Mouse (Mus musculus) neural tube, embryonic 14.5 days (tissue): Measurements from ENCODE around the gene Ankrd52. TPM values are rescaled to one million over a fixed set of nuclear protein-coding genes. Genes with fewer than 3 reads are reported as not detected.
"Not testable (repeated sequence)": the region's sequence is repeated elsewhere in the genome, so short reads cannot be mapped to it uniquely, and the experiment has no call there.

Experiments
- ATAC-seq: fragments of 200-750 bp; cut with Nextera tagmentation; 2 replicates; pipeline ENCODE4 v1.8.0; 2017; ENCODE audit warnings: low read depth, mild to moderate bottlenecking, moderate TSS enrichment, moderate library complexity
- H3K27ac ChIP-seq: fragments of 300-500 bp; sonication (generic); 2 replicates; pipeline ENCODE4 v1.5.1; 2014; ENCODE audit warnings: low read depth, mild to moderate bottlenecking, control low read depth, low read length, moderate library complexity, mixed read lengths
- H3K27me3 ChIP-seq: fragments of 300-500 bp; sonication (generic); 2 replicates; pipeline ENCODE4 v1.6.1; 2014; ENCODE audit warnings: low read length; ENCODE audit not compliant: control insufficient read depth, insufficient read depth
- H3K36me3 ChIP-seq: fragments of 300-500 bp; sonication (generic); 2 replicates; pipeline ENCODE4 v1.6.1; 2014; ENCODE audit warnings: low read length, mixed read lengths; ENCODE audit not compliant: control insufficient read depth, insufficient read depth
- H3K4me1 ChIP-seq: fragments of 300-500 bp; sonication (generic); 2 replicates; pipeline ENCODE4 v1.6.1; 2014; ENCODE audit warnings: low read length; ENCODE audit not compliant: control insufficient read depth, insufficient read depth
- H3K4me2 ChIP-seq: fragments of 300-500 bp; sonication (generic); 2 replicates; pipeline ENCODE4 v1.6.1; 2014; ENCODE audit warnings: mild to moderate bottlenecking, low read depth, low read length, control low read depth
- H3K4me3 ChIP-seq: fragments of 300-500 bp; sonication (generic); 2 replicates; pipeline ENCODE4 v1.5.1; 2014; ENCODE audit warnings: low read depth, low read length, control low read depth, mixed read lengths
- H3K9ac ChIP-seq: fragments of 300-500 bp; sonication (generic); replicated peaks from 2 replicates; pipeline ENCODE4 v1.6.1; 2014; ENCODE audit warnings: low read depth, mild to moderate bottlenecking, control low read depth, low read length, mixed read lengths
- H3K9me3 ChIP-seq: fragments of 300-500 bp; sonication (generic); 2 replicates; pipeline ENCODE4 v1.6.1; 2016; ENCODE audit warnings: low read length; ENCODE audit not compliant: control insufficient read depth
- WGBS: fragments of 180-500 bp; shearing (Covaris S2); extraction: QIAGEN DNeasy Blood & Tissue Kit; methylation state at CpG from one replicate; pipeline ENCODE4 v1.1.7; 2014; 5-methylcytosine and 5-hydroxymethylcytosine counted together
- polyA plus RNA-seq: library from polyadenylated mRNA; unstranded; fragments of >200 nt; fragmentation: Nextera tagmentation; extraction: Ambion mirVana; gene quantifications from 2 replicates; pipeline ENCODE4 v1.2.1, GENCODE M21; 2014

The Ankrd52 gene
- 11.6 and 14.0 TPM in 2 replicates for polyA plus RNA-seq

GRCm38 (mm10) chr10:128376455-128377211 lies at the start of gene Ankrd52:
Ankrd52 (plus strand) TSS chr10:128377115.
- peak; percentile 90 for ATAC-seq
- H3K4me1 ChIP-seq = peaks cover 19% of the 10 kb centered on the region
- no peaks in the 10 kb centered on the region for H3K9me3 ChIP-seq
- peaks cover 25% of the 10 kb centered on the region for H3K36me3 ChIP-seq
- peak within 1 kb of the TSS; percentile 94 for H3K27ac ChIP-seq
- H3K4me2 ChIP-seq = peak within 1 kb of the TSS; percentile 77
- peak within 1 kb of the TSS; percentile 94 for H3K4me3 ChIP-seq
- no peaks in the 10 kb centered on the region; the same call in 1 of the 2 replicates for H3K27me3 ChIP-seq
- WGBS = 0% methylated on average over 44 of the region's 73 CpGs
- peak within 1 kb of the TSS; percentile 98 for H3K9ac ChIP-seq

GRCm38 (mm10) chr10:128327610-128328009 lies 49.3 kb upstream of the Ankrd52 start:
- Histone ChIP-seq H3K4me2 (no peak overlapping the region), H3K4me3 (no peak overlapping the region), H3K9ac (no peak overlapping the region), H3K4me1 (peaks cover 10% of the 10 kb centered on the region), H3K9me3 (no peaks in the 10 kb centered on the region), H3K27ac (no peak overlapping the region), H3K27me3 (no peaks in the 10 kb centered on the region), H3K36me3 (peaks cover 32% of the 10 kb centered on the region; the same call in 1 of the 2 replicates)
- ATAC-seq = no peak
- 87% methylated on average over 10 of the region's 10 CpGs for WGBS

- H3K4me2 ChIP-seq, ATAC-seq, H3K27ac ChIP-seq, H3K9ac ChIP-seq, H3K36me3 ChIP-seq, H3K27me3 ChIP-seq, H3K4me1 ChIP-seq, H3K4me3 ChIP-seq, H3K9me3 ChIP-seq: not testable (repeated sequence)
- WGBS = 84% methylated on average over 5 of the region's 6 CpGs
Measured at GRCm38 (mm10) chr10:128332358-128333249, 44.3 kb upstream of the Ankrd52 start.

- Histone ChIP-seq H3K9ac (no peak overlapping the region), H3K4me3 (no peak overlapping the region), H3K27me3 (no peaks in the 10 kb centered on the region), H3K4me1 (peaks cover 16% of the 10 kb centered on the region), H3K9me3 (no peaks in the 10 kb centered on the region), H3K36me3 (no peaks in the 10 kb centered on the region), H3K27ac (no peak overlapping the region), H3K4me2 (no peak overlapping the region)
- WGBS = 6% methylated on average over 4 of the region's 4 CpGs
- ATAC-seq = no peak
Measured at GRCm38 (mm10) chr10:128335582-128335981, 41.3 kb upstream of the Ankrd52 start.

- H3K9ac ChIP-seq = no peak overlapping the region
- H3K36me3 ChIP-seq = no peaks in the 10 kb centered on the region
- no peak overlapping the region for H3K27ac ChIP-seq
- H3K27me3 ChIP-seq = no peaks in the 10 kb centered on the region
- H3K4me3 ChIP-seq = no peak overlapping the region
- no peak overlapping the region for H3K4me2 ChIP-seq
- no peak for ATAC-seq
- no peaks in the 10 kb centered on the region for H3K9me3 ChIP-seq
- H3K4me1 ChIP-seq = peaks cover 16% of the 10 kb centered on the region
- 98% methylated on average over 3 of the region's 3 CpGs for WGBS
Measured at GRCm38 (mm10) chr10:128336195-128336594, 40.7 kb upstream of the Ankrd52 start.

GRCm38 (mm10) chr10:128336597-128336996 lies 40.3 kb upstream of the Ankrd52 start:
- Histone ChIP-seq H3K4me3 (no peak overlapping the region), H3K4me2 (peak overlapping the region; percentile 79), H3K4me1 (peaks cover 16% of the 10 kb centered on the region), H3K9ac (no peak overlapping the region), H3K36me3 (no peaks in the 10 kb centered on the region), H3K27me3 (no peaks in the 10 kb centered on the region), H3K9me3 (no peaks in the 10 kb centered on the region), H3K27ac (no peak overlapping the region; the same call in 1 of the 2 replicates)
- ATAC-seq = no peak
- 93% methylated on average over 3 of the region's 3 CpGs for WGBS

- no peaks in the 10 kb centered on the region for H3K9me3 ChIP-seq
- peak; percentile 98 for ATAC-seq
- H3K4me3 ChIP-seq = peak within 1 kb of the TSS; percentile 79
Measured at GRCm38 (mm10) chr10:128337306-128338181, 39.4 kb upstream of the Ankrd52 start, which contains the start of gene Cs. Cs (plus strand) TSS chr10:128337734.

GRCm38 (mm10) chr10:128338415-128338814 lies 38.5 kb upstream of the Ankrd52 start:
- no peak overlapping the region for H3K27ac ChIP-seq
- no peaks in the 10 kb centered on the region for H3K27me3 ChIP-seq
- H3K4me1 ChIP-seq = peaks cover 16% of the 10 kb centered on the region
- H3K36me3 ChIP-seq = no peaks in the 10 kb centered on the region
- H3K9me3 ChIP-seq = no peaks in the 10 kb centered on the region
- peak overlapping the region; percentile 79 for H3K4me2 ChIP-seq
- H3K9ac ChIP-seq = peak overlapping the region; percentile 76
- no peak for ATAC-seq
- 24% methylated on average over 5 of the region's 5 CpGs for WGBS
- peak overlapping the region; percentile 79 for H3K4me3 ChIP-seq

More at GRCm38 (mm10) chr10:128337306-128338181, 39.4 kb upstream of the Ankrd52 start, which contains the start of gene Cs:
- H3K27ac ChIP-seq = peak within 1 kb of the TSS; percentile 88
- H3K27me3 ChIP-seq = no peaks in the 10 kb centered on the region
- peaks cover 16% of the 10 kb centered on the region for H3K4me1 ChIP-seq
- H3K9ac ChIP-seq = peak within 1 kb of the TSS; percentile 76
- no peaks in the 10 kb centered on the region for H3K36me3 ChIP-seq
- WGBS = under 1% methylated on average over 50 of the region's 61 CpGs
- peak within 1 kb of the TSS; percentile 79 for H3K4me2 ChIP-seq
